Mouse (Mus musculus): ENCODE data around the gene Foxk1.

DNA sequence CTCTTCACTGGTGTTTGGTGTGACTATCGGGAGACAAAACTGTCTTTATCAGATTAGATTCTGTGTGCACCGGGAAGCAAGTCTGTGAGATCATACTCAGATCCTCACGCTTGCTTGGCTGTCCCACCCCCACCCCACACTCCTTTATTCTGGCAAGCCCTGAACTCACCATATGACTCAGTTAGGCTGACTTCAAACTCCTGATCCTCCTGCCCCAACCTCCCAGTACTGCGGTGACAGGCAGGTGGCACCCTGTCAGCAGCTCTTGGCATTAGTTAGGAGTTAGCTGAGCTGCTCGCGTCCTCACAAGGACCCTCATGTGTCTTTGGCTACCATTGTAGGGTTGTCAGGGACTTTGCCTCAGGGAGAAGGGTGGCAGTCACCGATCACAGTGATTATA lies 6.1 kb downstream of the Foxk1 start:
- TF ChIP-seq CTCF (IDR thresholded peaks at IDR 0.05; ENCODE audit: control insufficient read depth, insufficient read depth, low read length), result no peak
- TF ChIP-seq POLR2A (IDR thresholded peaks at IDR 0.05; ENCODE audit: borderline replicate concordance, control insufficient read depth, low read depth, low read length), result no peak
